Mouse (Mus musculus) hindbrain, embryonic 13.5 days (tissue): ENCODE results near the gene Myadml2. TPM values are rescaled to one million over a fixed set of nuclear protein-coding genes. Genes with fewer than 3 reads are reported as not detected.

Experiments
- ATAC-seq: fragments of 200-750 bp; cut with Nextera tagmentation; 2 replicates; pipeline ENCODE4 v1.8.0; 2017; ENCODE audit warnings: moderate TSS enrichment; ENCODE audit not compliant: low FRiP score
- H3K27ac ChIP-seq: fragments of 300-500 bp; sonication (generic); 2 replicates; pipeline ENCODE4 v1.5.1; 2015; ENCODE audit warnings: inconsistent platforms, mild to moderate bottlenecking, moderate library complexity
- H3K27me3 ChIP-seq: fragments of 300-500 bp; sonication (generic); 2 replicates; pipeline ENCODE4 v1.6.1; 2015; ENCODE audit warnings: mild to moderate bottlenecking, inconsistent platforms
- H3K36me3 ChIP-seq: fragments of 300-500 bp; sonication (generic); 2 replicates; pipeline ENCODE4 v1.6.1; 2015; ENCODE audit warnings: mild to moderate bottlenecking, inconsistent platforms
- H3K4me1 ChIP-seq: fragments of 300-500 bp; sonication (generic); replicated peaks from 2 replicates; pipeline ENCODE4 v1.6.1; 2015; ENCODE audit warnings: inconsistent platforms
- H3K4me2 ChIP-seq: fragments of 300-500 bp; sonication (generic); 2 replicates; pipeline ENCODE4 v1.6.1; 2015; ENCODE audit warnings: inconsistent platforms, mild to moderate bottlenecking, moderate library complexity
- H3K4me3 ChIP-seq: fragments of 300-500 bp; sonication (generic); 2 replicates; pipeline ENCODE4 v1.5.1; 2015; ENCODE audit warnings: mild to moderate bottlenecking, inconsistent platforms
- H3K9ac ChIP-seq: fragments of 300-500 bp; sonication (generic); 2 replicates; pipeline ENCODE4 v1.6.1; 2015; ENCODE audit warnings: mild to moderate bottlenecking, inconsistent platforms
- H3K9me3 ChIP-seq: fragments of 300-500 bp; sonication (generic); 2 replicates; pipeline ENCODE4 v1.6.1; 2016; ENCODE audit warnings: inconsistent platforms
- WGBS: fragments of 180-500 bp; shearing (Covaris S2); methylation state at CpG from one replicate; pipeline ENCODE4 v1.1.7; 2015; 5-methylcytosine and 5-hydroxymethylcytosine counted together
- microRNA-seq: library from miRNA; unstranded; fragments of <30 nt; microRNA quantifications from one replicate; pipeline ENCODE4, GENCODE M21; 2016
- polyA plus RNA-seq: library from polyadenylated mRNA; unstranded; fragments of >200 nt; fragmentation: Nextera tagmentation; extraction: Ambion mirVana; gene quantifications from 2 replicates; pipeline ENCODE4 v1.2.1, GENCODE M21; 2015

The Myadml2 gene
- polyA plus RNA-seq, 1 experiment from 2014 or later = 0.77 TPM

DNA sequence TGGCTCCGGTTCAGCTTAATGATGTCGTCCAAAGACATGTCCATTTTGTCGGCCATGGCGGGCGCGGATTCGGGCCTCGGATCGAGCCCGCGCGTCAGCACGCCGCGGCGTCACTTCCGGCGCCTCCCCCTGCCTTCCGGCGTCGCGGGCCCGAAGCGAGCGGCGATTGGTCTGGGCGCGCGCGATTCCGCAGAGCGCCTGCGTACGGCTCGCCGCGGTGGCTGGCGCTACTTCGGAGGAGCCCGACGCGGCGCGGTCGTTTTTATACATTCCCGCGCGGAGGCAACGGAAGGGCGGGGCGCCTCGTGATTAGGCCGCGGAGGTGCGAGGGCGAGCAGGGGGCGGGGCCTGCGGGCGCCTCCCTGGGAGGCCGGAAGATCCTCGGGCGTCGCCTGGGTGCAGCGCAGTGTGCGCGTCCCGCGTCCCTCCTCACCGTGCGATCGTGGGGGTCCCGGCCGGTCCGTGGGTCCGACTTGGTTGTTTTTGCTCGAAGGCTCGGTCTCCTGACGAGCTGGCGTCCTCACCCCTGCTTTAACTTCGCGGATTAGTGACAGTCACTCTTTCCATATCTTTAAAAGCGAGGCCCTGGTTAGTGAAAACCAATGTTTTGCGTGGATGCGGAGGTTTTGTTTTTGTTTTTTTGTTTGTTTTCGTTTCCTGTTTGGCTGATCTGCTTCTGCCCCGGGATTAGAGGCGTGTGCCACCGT is 49.5 kb downstream of the Myadml2 start, which contains the start of the genes Alyref and Anapc11:
Gene Alyref (minus strand): TSS at position 83 of the 707 bp plus-strand sequence.
Gene Anapc11 (plus strand): TSS at position 139 of the 707 bp plus-strand sequence.
- Histone ChIP-seq H3K9me3 (no peaks in the 10 kb centered on the region), H3K27me3 (no peaks in the 10 kb centered on the region), H3K9ac (peak within 1 kb of the TSS; percentile 99), H3K36me3 (peaks cover 63% of the 10 kb centered on the region), H3K27ac (peak within 1 kb of the TSS; percentile 92), H3K4me1 (peaks cover 28% of the 10 kb centered on the region), H3K4me3 (peak within 1 kb of the TSS; percentile 100), H3K4me2 (peak within 1 kb of the TSS; percentile 96)
- peak; percentile 98 for ATAC-seq
- under 1% methylated on average over 88 of the region's 88 CpGs for WGBS

DNA sequence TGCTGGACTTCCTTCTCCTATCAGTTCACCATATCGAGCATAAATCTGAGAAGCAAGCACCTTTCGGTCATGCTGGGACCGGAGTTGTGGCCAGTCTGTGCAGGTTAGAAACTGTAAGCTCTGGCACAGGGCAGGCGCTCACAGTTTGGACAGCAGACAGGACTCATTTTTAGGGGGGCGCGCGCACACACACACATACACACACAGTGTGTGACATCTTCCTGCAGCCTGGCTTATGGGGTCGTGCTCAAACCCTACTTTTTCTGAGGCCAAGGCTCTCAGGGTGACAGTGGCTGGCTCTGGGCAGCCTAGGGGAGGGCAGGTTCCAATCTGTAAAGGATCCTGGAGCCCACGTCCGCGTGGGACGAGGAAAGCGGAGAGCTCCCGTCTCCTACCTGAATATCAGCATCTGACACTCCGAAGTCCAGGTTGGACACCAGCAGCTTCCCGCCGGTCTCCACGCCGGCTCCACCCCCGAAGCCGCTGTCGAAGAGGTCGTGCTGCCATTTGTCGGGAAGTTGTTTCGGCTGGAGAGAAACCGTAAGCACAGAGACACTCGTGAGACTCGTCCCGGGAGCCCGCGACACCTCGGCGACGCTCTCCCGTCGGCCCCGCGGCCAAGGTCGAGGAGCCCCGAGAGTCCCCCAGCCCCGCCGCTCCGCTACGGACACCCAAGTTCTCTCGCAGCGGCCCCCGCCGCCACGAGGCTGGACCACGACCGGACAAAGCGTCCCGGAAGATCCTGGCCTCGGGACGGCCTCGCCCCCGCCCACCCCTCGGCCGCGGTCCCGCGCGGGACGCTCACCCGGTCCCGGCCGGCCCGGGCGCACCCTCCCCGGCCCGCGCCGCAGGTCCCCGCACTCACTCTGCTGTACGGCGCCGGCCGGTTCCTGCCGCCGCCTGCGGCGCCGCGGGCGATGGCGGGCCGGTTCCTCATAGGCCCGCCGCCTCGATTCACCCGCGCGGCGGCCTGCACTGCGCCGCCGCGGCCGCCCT is 50.4 kb downstream of the Myadml2 start:
- H3K9me3 ChIP-seq = no peaks in the 10 kb centered on the region
- H3K4me1 ChIP-seq = peaks cover 28% of the 10 kb centered on the region
- peak overlapping the region; percentile 96 for H3K4me2 ChIP-seq
- 6% methylated on average over 81 of the region's 99 CpGs for WGBS
- H3K4me3 ChIP-seq = peak overlapping the region; percentile 100
- H3K27me3 ChIP-seq = no peaks in the 10 kb centered on the region
- peaks cover 63% of the 10 kb centered on the region for H3K36me3 ChIP-seq
- ATAC-seq = peak; percentile 67
- peak overlapping the region; percentile 99 for H3K9ac ChIP-seq
- H3K27ac ChIP-seq = peak overlapping the region; percentile 92

Small RNA genes within 50 kb of the gene (microRNA-seq; reads per million reads assigned to microRNA genes)
- 0.70 reads per million for gene Mir6936

Other genes starting within 250 kb of the Myadml2 start
- 32.5 and 33.8 TPM in 2 replicates for gene Nploc4, start 210.4 kb downstream of the Myadml2 start, polyA plus RNA-seq
- gene Tspan10, start 205.5 kb downstream of the Myadml2 start, polyA plus RNA-seq = not detected in 2 replicates
- 0.36 and 0.44 TPM in 2 replicates for gene Pde6g, start 194.7 kb downstream of the Myadml2 start, polyA plus RNA-seq
- 10.5 and 10.6 TPM in 2 replicates for gene Oxld1, start 190.1 kb downstream of the Myadml2 start, polyA plus RNA-seq
- 26.3 and 27.3 TPM in 2 replicates for gene Ccdc137, start 190.0 kb downstream of the Myadml2 start, polyA plus RNA-seq
- gene Arl16, start 180.6 kb downstream of the Myadml2 start, polyA plus RNA-seq = 58.9 and 63.2 TPM in 2 replicates
- gene Mrpl12, start 163.5 kb downstream of the Myadml2 start, polyA plus RNA-seq = 108 TPM in 2 replicates
- gene Slc25a10, start 156.3 kb downstream of the Myadml2 start, polyA plus RNA-seq = 32.0 and 32.8 TPM in 2 replicates
- 0.19 and 0.30 TPM in 2 replicates for gene Gcgr, start 117.5 kb downstream of the Myadml2 start, polyA plus RNA-seq
- 234 and 241 TPM in 2 replicates for gene Mcrip1, start 98.4 kb downstream of the Myadml2 start, polyA plus RNA-seq
- not detected in 2 replicates for gene Ppp1r27, start 97.0 kb downstream of the Myadml2 start, polyA plus RNA-seq
- 289 and 294 TPM in 2 replicates for gene P4hb, start 74.9 kb downstream of the Myadml2 start, polyA plus RNA-seq
- gene Arhgdia, start 66.5 kb downstream of the Myadml2 start, polyA plus RNA-seq = 471 and 481 TPM in 2 replicates
- gene Alyref, start 49.8 kb downstream of the Myadml2 start, polyA plus RNA-seq = 267 and 290 TPM in 2 replicates
- gene Anapc11, start 49.7 kb downstream of the Myadml2 start, polyA plus RNA-seq = 179 and 192 TPM in 2 replicates
- gene Npb, start 39.7 kb downstream of the Myadml2 start, polyA plus RNA-seq = 0.79 and 1.3 TPM in 2 replicates
- 169 and 174 TPM in 2 replicates for gene Pcyt2, start 30.2 kb downstream of the Myadml2 start, polyA plus RNA-seq
- gene Sirt7, start 22.9 kb downstream of the Myadml2 start, polyA plus RNA-seq = 50.4 and 50.6 TPM in 2 replicates
- gene Mafg, start 14.6 kb downstream of the Myadml2 start, polyA plus RNA-seq = 27.5 and 30.8 TPM in 2 replicates
- gene Pycr1, start 4.4 kb downstream of the Myadml2 start, polyA plus RNA-seq = 22.9 and 23.3 TPM in 2 replicates
- gene Notum, start 13.0 kb upstream of the Myadml2 start, polyA plus RNA-seq = 0.91 and 0.98 TPM in 2 replicates
- gene Aspscr1, start 24.8 kb upstream of the Myadml2 start, polyA plus RNA-seq = 152 and 161 TPM in 2 replicates
- 103 and 113 TPM in 2 replicates for gene Cenpx, start 65.6 kb upstream of the Myadml2 start, polyA plus RNA-seq
- 67.9 and 73.1 TPM in 2 replicates for gene Lrrc45, start 65.8 kb upstream of the Myadml2 start, polyA plus RNA-seq
- 272 and 278 TPM in 2 replicates for gene Rac3, start 73.3 kb upstream of the Myadml2 start, polyA plus RNA-seq
- gene Dcxr, start 79.1 kb upstream of the Myadml2 start, polyA plus RNA-seq = 9.7 and 12.1 TPM in 2 replicates
- 0.49 TPM in 1 of 2 replicates, not detected in the other for gene Cbr2, start 84.0 kb upstream of the Myadml2 start, polyA plus RNA-seq
- gene Hmga1b, start 114.6 kb upstream of the Myadml2 start, polyA plus RNA-seq = 0.94 and 2.1 TPM in 2 replicates
- gene Rfng, start 136.0 kb upstream of the Myadml2 start, polyA plus RNA-seq = 98.0 and 98.5 TPM in 2 replicates
- gene Gps1, start 136.1 kb upstream of the Myadml2 start, polyA plus RNA-seq = 265 and 274 TPM in 2 replicates
- 45.6 and 48.6 TPM in 2 replicates for gene Dus1l, start 148.2 kb upstream of the Myadml2 start, polyA plus RNA-seq
- 67.9 and 69.7 TPM in 2 replicates for gene Fasn, start 176.4 kb upstream of the Myadml2 start, polyA plus RNA-seq